Mouse (Mus musculus) CD8-positive naive resting alpha-beta T cell, adult 57 days (primary cell): ENCODE measurements around the gene Lhx8. TPM values are rescaled to one million over a fixed set of nuclear protein-coding genes. Genes with fewer than 3 reads are reported as not detected.

Experiments
- total RNA-seq: library from RNA; stranded (reverse); gene quantifications from one replicate; pipeline ENCODE4 v1.2.4, GENCODE M21; 2023

Lhx8 gene
- not detected for total RNA-seq

DNA sequence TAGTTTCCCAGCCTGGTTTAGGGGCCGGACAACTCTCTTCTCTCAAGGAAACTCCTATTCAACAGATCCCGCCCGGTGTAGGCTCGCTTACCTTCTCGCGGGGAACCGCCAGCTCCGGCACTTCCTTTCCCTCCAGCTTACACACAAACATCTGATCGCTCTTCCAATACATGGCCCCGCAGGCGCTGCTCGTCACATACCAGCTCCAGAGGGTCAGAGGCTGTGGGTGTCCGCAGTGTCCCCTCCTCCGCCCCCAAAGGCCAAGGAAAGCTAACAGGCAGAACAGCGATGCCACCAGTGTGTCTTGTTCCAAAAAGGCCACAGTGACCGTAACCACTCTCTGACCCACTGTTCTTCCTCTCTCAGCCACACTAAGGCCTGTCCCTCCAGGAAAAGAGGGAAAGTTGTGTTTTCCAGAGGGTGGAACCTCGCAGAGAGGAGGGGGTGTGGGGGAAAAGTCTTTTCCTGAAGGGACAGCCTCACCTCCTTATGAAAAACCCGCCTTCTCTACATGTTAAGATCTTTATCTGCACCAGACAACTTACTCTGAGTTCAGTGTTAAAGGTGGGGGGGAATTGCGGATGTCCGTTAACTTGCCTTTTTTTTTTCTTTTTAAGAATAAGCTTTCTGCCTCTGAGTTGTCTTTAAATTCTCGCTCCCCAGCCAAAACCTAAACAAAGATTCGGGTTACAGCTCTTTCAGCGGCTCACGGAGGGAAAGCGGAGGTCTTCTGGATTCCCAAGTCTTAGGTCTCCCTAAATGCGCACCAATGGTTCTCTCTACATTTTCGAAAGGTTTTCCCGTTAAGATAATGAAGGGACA lies at the start of gene Lhx8:
Gene Lhx8 (minus strand): TSS at position 479 of the 822 bp plus-strand sequence.

